Mouse (Mus musculus) effector memory CD4-positive, alpha-beta T cell, adult 5 months (primary cell): Measurements from ENCODE around the gene Erc2. TPM values are rescaled to one million over a fixed set of nuclear protein-coding genes. Genes with fewer than 3 reads are reported as not detected.

Experiments
- polyA plus RNA-seq: library from polyadenylated mRNA; unstranded; fragments of 100-300 nt; shearing (Covaris generic); gene quantifications from one replicate; pipeline ENCODE4 v1.2.1, GENCODE M21; 2017

Erc2 gene
- not detected for polyA plus RNA-seq

GRCm38 (mm10) chr14:27622176-27622922 lies at the start of gene Erc2:
Gene Erc2, plus strand, starts transcription at chr14:27622428.

GRCm38 (mm10) chr14:28504101-28505050 lies 882.1 kb downstream of the Erc2 start, which contains the start of gene Wnt5a:
Gene Wnt5a, plus strand, starts transcription at chr14:28504750.

Other genes starting within 250 kb of the Erc2 start
- gene Fam208a, start 193.6 kb upstream of the Erc2 start, polyA plus RNA-seq = 29.3 TPM
- 12.4 TPM for gene Ccdc66, start 114.0 kb upstream of the Erc2 start, polyA plus RNA-seq